Mouse (Mus musculus) cortical plate, adult 2 months (tissue): ENCODE data around the gene Marcksl1. TPM values are rescaled to one million over a fixed set of nuclear protein-coding genes. Genes with fewer than 3 reads are reported as not detected.
"Not testable (repeated sequence)": the region's sequence is repeated elsewhere in the genome, so short reads cannot be mapped to it uniquely, and the experiment has no call there.

Source experiments
- H3K27ac ChIP-seq: fragments of 200-500 bp; 2 replicates; pipeline ENCODE4 v1.5.1; 2012; ENCODE audit warnings: low read length, control low read depth, inconsistent platforms; ENCODE audit not compliant: insufficient read depth
- H3K4me1 ChIP-seq: fragments of 200-500 bp; 2 replicates; pipeline ENCODE4 v1.6.1; 2011; ENCODE audit warnings: low read length; ENCODE audit not compliant: control insufficient read depth, insufficient read depth
- H3K4me3 ChIP-seq: fragments of 200-500 bp; 2 replicates; pipeline ENCODE4 v1.5.1; 2011; ENCODE audit warnings: mild to moderate bottlenecking, low read length, control low read depth; ENCODE audit not compliant: insufficient read depth
- CTCF ChIP-seq: fragments of 200-500 bp; IDR thresholded peaks from 2 replicates; pipeline ENCODE4 v1.5.1; 2011; ENCODE audit warnings: mild to moderate bottlenecking, control low read depth, low read length; ENCODE audit not compliant: insufficient read depth; ENCODE audit errors: extremely low read depth
- POLR2A ChIP-seq: fragments of 200-500 bp; IDR thresholded peaks from 2 replicates; pipeline ENCODE4 v1.6.1; 2011; ENCODE audit warnings: mild to moderate bottlenecking, low read length, control low read depth; ENCODE audit not compliant: insufficient read depth; ENCODE audit errors: extremely low read depth
- polyA plus RNA-seq: library from polyadenylated mRNA; depleted of rRNA; stranded (reverse); fragments of >200 nt; gene quantifications from 2 replicates; pipeline ENCODE4 v1.2.3, GENCODE M21; 2012

Marcksl1 gene
- polyA plus RNA-seq, 1 experiment, result 129 TPM

- no peak for TF ChIP-seq POLR2A
- TF ChIP-seq CTCF, result no peak
- Histone ChIP-seq H3K4me1 (0 out of 2 replicates have a peak, but pooled peaks cover 2% of the 10 kb centered on the region), H3K27ac (no peak overlapping the region), H3K4me3 (no peak overlapping the region)
Measured at GRCm38 (mm10) chr4:129540012-129540411, 26.6 kb downstream of the Marcksl1 start.

- 0 out of 2 replicates have a peak, but pooled peaks cover 2% of the 10 kb centered on the region for H3K4me1 ChIP-seq
- TF ChIP-seq POLR2A (no peak), CTCF (peak; percentile 11; the same call in 1 of the 2 replicates)
Measured at GRCm38 (mm10) chr4:129541868-129542591, 28.6 kb downstream of the Marcksl1 start.

GRCm38 (mm10) chr4:129542592-129543141 lies 29.3 kb downstream of the Marcksl1 start, which contains the start of gene Hdac1:
Hdac1 (minus strand) TSS chr4:129542713.
- Histone ChIP-seq H3K4me3 (peak within 1 kb of the TSS; percentile 79), H3K27ac (no peak within 1 kb of the TSS), H3K4me1 (0 out of 2 replicates have a peak, but pooled peaks cover 2% of the 10 kb centered on the region)
- TF ChIP-seq POLR2A (no peak), CTCF (no peak)

More at GRCm38 (mm10) chr4:129541868-129542591, 28.6 kb downstream of the Marcksl1 start:
- H3K27ac ChIP-seq, result no peak overlapping the region
- peak overlapping the region; percentile 79 for H3K4me3 ChIP-seq

GRCm38 (mm10) chr4:129544106-129544505 lies 30.7 kb downstream of the Marcksl1 start:
- Histone ChIP-seq H3K27ac (no peak overlapping the region), H3K4me3 (no peak overlapping the region), H3K4me1 (0 out of 2 replicates have a peak, but pooled peaks cover 2% of the 10 kb centered on the region)
- TF ChIP-seq CTCF, result no peak
- TF ChIP-seq POLR2A, result no peak

- H3K27ac ChIP-seq, H3K4me1 ChIP-seq, H3K4me3 ChIP-seq: not testable (repeated sequence)
Measured at GRCm38 (mm10) chr4:129547631-129548030, 34.2 kb downstream of the Marcksl1 start.

GRCm38 (mm10) chr4:129549306-129549705 lies 35.9 kb downstream of the Marcksl1 start:
- Histone ChIP-seq H3K4me3 (no peak overlapping the region), H3K4me1 (no peaks in the 10 kb centered on the region), H3K27ac (no peak overlapping the region)
- TF ChIP-seq CTCF (no peak), POLR2A (no peak)

GRCm38 (mm10) chr4:129550295-129550694 lies 36.9 kb downstream of the Marcksl1 start:
- H3K4me3 ChIP-seq, result no peak overlapping the region
- H3K27ac ChIP-seq, result no peak overlapping the region
- TF ChIP-seq CTCF, result no peak
- H3K4me1 ChIP-seq, result no peaks in the 10 kb centered on the region

- H3K4me3 ChIP-seq, H3K4me1 ChIP-seq, H3K27ac ChIP-seq: not testable (repeated sequence)
Measured at GRCm38 (mm10) chr4:129554512-129554911, 41.1 kb downstream of the Marcksl1 start.

- no peak overlapping the region for H3K27ac ChIP-seq
- H3K4me3 ChIP-seq, result peak overlapping the region; percentile 53
- TF ChIP-seq POLR2A, result no peak
- TF ChIP-seq CTCF, result peak; percentile 44
- no peaks in the 10 kb centered on the region; the same call in 1 of the 2 replicates for H3K4me1 ChIP-seq
Measured at GRCm38 (mm10) chr4:129555421-129555861, 42.1 kb downstream of the Marcksl1 start.

GRCm38 (mm10) chr4:129555862-129556531 lies 42.6 kb downstream of the Marcksl1 start:
- Histone ChIP-seq H3K4me3 (peak overlapping the region; percentile 53), H3K27ac (no peak overlapping the region), H3K4me1 (no peaks in the 10 kb centered on the region; the same call in 1 of the 2 replicates)
- TF ChIP-seq POLR2A (no peak), CTCF (no peak)
